Comparison of ENCODE assay signal across 24 mouse cellular contexts in genomic region chr2:135650885-135651284, GRCm38 (mm10). TPM values are rescaled to one million over a fixed set of nuclear protein-coding genes. Genes with fewer than 3 reads are reported as not detected.
A peak's percentile ranks its signal among the peaks of the same experiment; 100 is the strongest.
DNase-seq lines count a peak whose midpoint lies in the region; ATAC-seq lines count a peak whose summit lies in the region.
"Had no signal": no experiment of that assay in that cellular context is flagged by ENCODE, and none has a peak within 500 bp of the region (broad histone marks: within the 10 kb centered on the region; RNA-seq: fewer than 3 reads in every experiment).

No protein-coding gene starts in this region.

- no peak overlapping the region for H3K9ac ChIP-seq in neural tube, embryonic 15.5 days (replicated peaks)
- H3K9ac ChIP-seq: embryonic facial prominence, embryonic 12.5 days; heart, embryonic 15.5 days; hindbrain, embryonic 13.5 days had no signal

- H3K27ac ChIP-seq in neural tube, embryonic 15.5 days (replicated peaks): no peak overlapping the region
- H3K27ac ChIP-seq: embryonic facial prominence, embryonic 12.5 days; heart, embryonic 10.5 days; heart, embryonic 15.5 days; hindbrain, embryonic 13.5 days; hindbrain, postnatal 0 days had no signal

- 91% methylated on average over 3 of the region's 3 CpGs for WGBS in neural tube, embryonic 15.5 days

- H3K36me3 ChIP-seq in neural tube, embryonic 15.5 days: no peaks in the 10 kb centered on the region
- H3K36me3 ChIP-seq: embryonic facial prominence, embryonic 12.5 days; heart, embryonic 10.5 days; heart, embryonic 15.5 days; hindbrain, embryonic 13.5 days had no signal

- H3K4me1 ChIP-seq in neural tube, embryonic 15.5 days: no peaks in the 10 kb centered on the region
- H3K4me1 ChIP-seq: embryonic facial prominence, embryonic 12.5 days; heart, embryonic 10.5 days; heart, embryonic 15.5 days; hindbrain, embryonic 13.5 days had no signal

- no peak overlapping the region for H3K4me3 ChIP-seq in neural tube, embryonic 15.5 days (replicated peaks)
- H3K4me3 ChIP-seq: embryonic facial prominence, embryonic 12.5 days; heart, embryonic 10.5 days; heart, embryonic 15.5 days; hindbrain, embryonic 13.5 days had no signal

- peak; percentile 62 for ATAC-seq in activated CD4-positive, CD25-positive, alpha-beta regulatory T cell, adult 4 months
- ATAC-seq in inflammation-experienced regulatory T-cells, adult 6 months: peak; percentile 67
- no peak for ATAC-seq in neural tube, embryonic 15.5 days (ENCODE audit: low FRiP score)
- ATAC-seq: forebrain, embryonic 16.5 days; hindbrain, postnatal 0 days; intestine, embryonic 16.5 days; Patski had no signal

- no peak overlapping the region for H3K4me2 ChIP-seq in neural tube, embryonic 15.5 days
- H3K4me2 ChIP-seq: embryonic facial prominence, embryonic 12.5 days; heart, embryonic 15.5 days; hindbrain, embryonic 13.5 days had no signal

- H3K9me3 ChIP-seq in neural tube, embryonic 15.5 days (replicated peaks): no peaks in the 10 kb centered on the region
- H3K9me3 ChIP-seq: embryonic facial prominence, embryonic 12.5 days; heart, embryonic 10.5 days; heart, embryonic 15.5 days; hindbrain, embryonic 13.5 days had no signal

- DNase-seq in CD4-positive helper T cell, adult 2 months (ENCODE audit: low read depth, low spot score): peak; percentile 14
- peak; percentile 52 for DNase-seq in ES-CJ7 (ENCODE audit: low read depth, low spot score)
- DNase-seq in cerebellum, postnatal 36 days: no peak
- DNase-seq in T-cell, adult 2 months (ENCODE audit: low spot score): no peak
- no peak for DNase-seq in left cerebral cortex, adult 9 months (ENCODE audit: low spot score in 2 of 2)
- DNase-seq: adrenal gland, adult 2 months; adrenal gland, postnatal 25 days; cerebellum, adult 2 months; cerebellum, postnatal 10 days; gastrocnemius, postnatal 25 days; heart, adult 18-20 months; heart, postnatal 14 days; kidney, adult 2 months had no signal

- no peaks in the 10 kb centered on the region for H3K27me3 ChIP-seq in neural tube, embryonic 15.5 days (replicated peaks)
- H3K27me3 ChIP-seq: embryonic facial prominence, embryonic 12.5 days; heart, embryonic 15.5 days; hindbrain, embryonic 13.5 days; Patski had no signal

RNA-seq across cellular contexts. Expression of gene Plcb4, which starts 7.9 kb away (rescaled TPM):
- 10 to 100 TPM; 19.5 to 19.6 TPM for polyA plus RNA-seq in activated CD4-positive, CD25-positive, alpha-beta regulatory T cell, adult 4 months (2017; shearing (Covaris generic))
- polyA plus RNA-seq in inflammation-experienced regulatory T-cells, adult 6 months (2017; shearing (Covaris generic)): 10 to 100 TPM; 22.0 to 31.2 (median 26.3) TPM
- polyA plus RNA-seq in neural tube, embryonic 15.5 days (2015; fragmentation: Nextera tagmentation; extraction: Ambion mirVana): 34.5 and 35.5 TPM in 2 replicates

Comparison
In these comparisons a context has a peak if more than half of its experiments do, and no peak if none do; other contexts are left out.
1. DNase-seq: peak in CD4-positive helper T cell, adult 2 months (single experiment) and ES-CJ7 (single experiment); none in cerebellum, postnatal 36 days (0 of 2), T-cell, adult 2 months (single experiment) and left cerebral cortex, adult 9 months (0 of 2).